Mouse (Mus musculus): ENCODE measurements around the gene Arhgap21. TPM values are rescaled to one million over a fixed set of nuclear protein-coding genes. Genes with fewer than 3 reads are reported as not detected.
A peak's percentile ranks its signal among the peaks of the same experiment; 100 is the strongest.

Arhgap21 gene
- total RNA-seq, 2 experiments from 2014 or later, result 320 to 367 TPM

- no peak for DNase-seq (ENCODE audit: low spot score in 2 of 2)
These were observed 69.4 kb downstream of the Arhgap21 start for GRCm38 (mm10) chr2:20899301-20899700.

GRCm38 (mm10) chr2:20898684-20899083 is 70.0 kb downstream of the Arhgap21 start:
- DNase-seq (ENCODE audit: low spot score in 2 of 2), result peak; percentile 74 to 91

- DNase-seq (ENCODE audit: low spot score in 2 of 2), result no peak
These were observed 72.2 kb downstream of the Arhgap21 start for GRCm38 (mm10) chr2:20896446-20896845.

- no peak for DNase-seq (ENCODE audit: low spot score in 2 of 2)
These were observed 74.5 kb downstream of the Arhgap21 start for GRCm38 (mm10) chr2:20894100-20894690.

GRCm38 (mm10) chr2:20888751-20889150 is 79.9 kb downstream of the Arhgap21 start:
- no peak for DNase-seq (ENCODE audit: low spot score in 2 of 2)

GRCm38 (mm10) chr2:20883288-20883687 is 85.4 kb downstream of the Arhgap21 start:
- DNase-seq (ENCODE audit: low spot score in 2 of 2), result peak; percentile 50 to 65

- DNase-seq (ENCODE audit: low spot score in 2 of 2), result no peak
These were observed 88.6 kb downstream of the Arhgap21 start for GRCm38 (mm10) chr2:20879877-20880605.

GRCm38 (mm10) chr2:20874621-20875020 is 94.1 kb downstream of the Arhgap21 start:
- DNase-seq (ENCODE audit: low spot score in 2 of 2), result no peak

GRCm38 (mm10) chr2:20869212-20869965 is 99.3 kb downstream of the Arhgap21 start:
- DNase-seq (ENCODE audit: low spot score in 2 of 2), result no peak

GRCm38 (mm10) chr2:20868052-20868451 is 100.6 kb downstream of the Arhgap21 start:
- DNase-seq (ENCODE audit: low spot score in 2 of 2), result no peak

- no peak for DNase-seq (ENCODE audit: low spot score in 2 of 2)
These were observed 102.9 kb downstream of the Arhgap21 start for GRCm38 (mm10) chr2:20865795-20866194.

- DNase-seq (ENCODE audit: low spot score in 2 of 2), result no peak
These were observed 104.1 kb downstream of the Arhgap21 start for GRCm38 (mm10) chr2:20864569-20864968.

GRCm38 (mm10) chr2:20860756-20861155 is 107.9 kb downstream of the Arhgap21 start:
- DNase-seq (ENCODE audit: low spot score in 2 of 2), result no peak

- no peak for DNase-seq (ENCODE audit: low spot score in 2 of 2)
These were observed 119.3 kb downstream of the Arhgap21 start for GRCm38 (mm10) chr2:20849346-20849745.

- DNase-seq (ENCODE audit: low spot score in 2 of 2), result no peak
These were observed 136.9 kb downstream of the Arhgap21 start for GRCm38 (mm10) chr2:20831608-20832406.

GRCm38 (mm10) chr2:20830882-20831281 is 137.8 kb downstream of the Arhgap21 start:
- DNase-seq (ENCODE audit: low spot score in 2 of 2), result no peak

GRCm38 (mm10) chr2:20826258-20826657 is 142.4 kb downstream of the Arhgap21 start:
- DNase-seq (ENCODE audit: low spot score in 2 of 2), result no peak

GRCm38 (mm10) chr2:20818226-20818625 is 150.5 kb downstream of the Arhgap21 start:
- no peak for DNase-seq (ENCODE audit: low spot score in 2 of 2)

- no peak for DNase-seq (ENCODE audit: low spot score in 2 of 2)
These were observed 154.7 kb downstream of the Arhgap21 start for GRCm38 (mm10) chr2:20813986-20814385.

- peak in 1 of 2 experiments; percentile 22 for DNase-seq (ENCODE audit: low spot score in 2 of 2)
These were observed 157.2 kb downstream of the Arhgap21 start for GRCm38 (mm10) chr2:20811506-20811905.

- DNase-seq (ENCODE audit: low spot score in 2 of 2), result no peak
These were observed 167.3 kb downstream of the Arhgap21 start for GRCm38 (mm10) chr2:20801236-20801890.

All from layer of hippocampus, adult 18-20 months (tissue).